Mouse (Mus musculus) urinary bladder, postnatal 14 days (tissue): ENCODE data around the gene Zbtb20.
A peak's percentile ranks its signal among the peaks of the same experiment; 100 is the strongest.
"Not testable (repeated sequence)": the region's sequence is repeated elsewhere in the genome, so short reads cannot be mapped to it uniquely, and the experiment has no call there.

ENCODE experiments used
- DNase-seq: peaks from one replicate; pipeline ENCODE4 v3.0.0; 2021; ENCODE audit warnings: low spot score

The Zbtb20 gene

DNA sequence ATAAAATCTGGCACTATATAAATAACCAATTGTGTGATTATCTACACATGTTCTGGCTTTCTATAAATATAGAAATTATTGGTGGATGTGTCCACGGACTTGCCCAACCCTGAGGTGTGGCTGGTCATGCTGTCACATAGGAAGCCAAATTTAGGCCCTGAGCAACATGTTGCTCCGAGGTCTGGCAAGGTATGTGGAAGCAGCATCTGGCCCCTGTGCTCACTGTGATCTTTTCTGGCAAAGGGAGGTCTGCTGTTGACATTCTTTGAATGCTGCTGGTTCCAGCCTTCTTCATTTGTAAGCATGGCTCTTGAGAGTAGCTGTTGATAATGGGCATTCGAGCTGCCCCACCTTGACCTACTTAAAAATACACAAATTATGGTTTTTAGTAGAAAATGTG, 35.0 kb downstream of the Zbtb20 start:
- DNase-seq, result peak; percentile 18

DNA sequence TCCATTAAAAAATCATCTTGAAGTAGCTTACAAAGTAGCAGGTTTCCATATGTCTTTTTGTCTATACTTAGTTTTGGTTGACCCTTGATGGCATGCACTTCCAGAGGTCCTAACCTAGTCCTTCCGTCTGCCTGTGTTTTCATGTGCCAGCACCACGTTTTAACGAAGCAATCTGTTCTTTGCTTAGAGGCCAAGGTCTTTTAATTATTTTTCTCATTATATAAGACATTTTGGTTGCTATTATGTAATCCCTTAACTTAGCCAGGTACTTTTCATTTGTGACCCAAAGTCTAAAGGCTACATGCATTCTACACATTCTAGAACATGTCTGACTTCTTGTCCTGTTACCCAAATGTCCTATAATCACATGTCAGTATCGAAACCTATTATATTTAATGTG, 35.6 kb downstream of the Zbtb20 start:
- DNase-seq, result no peak

DNA sequence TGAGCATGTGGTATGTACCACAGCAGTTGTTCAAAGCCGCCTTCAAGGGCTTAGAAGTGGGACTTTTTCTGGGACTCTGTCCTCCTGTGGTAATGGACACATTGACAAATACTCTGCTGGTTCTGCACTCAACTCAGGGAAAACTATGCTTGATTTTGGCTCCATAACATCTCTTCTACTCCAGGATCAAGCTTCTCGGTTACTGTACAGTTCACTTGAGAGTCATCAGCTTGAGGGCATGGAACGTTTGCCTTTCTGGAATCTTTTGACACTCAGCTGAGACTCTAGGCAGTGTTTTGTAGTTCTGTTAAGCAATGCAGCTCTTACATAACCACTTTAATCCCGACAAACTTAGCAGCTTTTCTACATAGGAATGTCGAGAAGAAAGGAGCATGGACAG, 36.1 kb downstream of the Zbtb20 start:
- DNase-seq, result no peak

DNA sequence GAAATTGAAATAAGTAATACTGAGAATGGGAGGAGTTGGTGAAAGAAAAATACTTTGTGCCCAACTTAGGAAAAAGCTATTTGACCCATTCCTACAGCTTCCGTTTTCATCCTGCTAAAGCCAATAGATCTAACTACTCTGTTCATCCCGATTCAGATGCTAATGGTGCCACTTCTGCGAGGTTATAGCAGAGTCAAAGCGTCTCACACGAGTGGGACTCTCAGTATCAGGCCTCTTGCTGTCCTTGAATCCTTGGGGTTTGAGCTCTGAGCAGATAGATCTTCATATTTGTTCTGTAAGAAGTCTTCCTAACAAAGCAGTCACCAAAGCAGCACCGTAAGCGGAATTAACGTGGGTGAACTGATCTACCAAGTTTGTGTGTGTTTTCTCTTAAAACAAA, 37.6 kb downstream of the Zbtb20 start:
- no peak for DNase-seq

DNA sequence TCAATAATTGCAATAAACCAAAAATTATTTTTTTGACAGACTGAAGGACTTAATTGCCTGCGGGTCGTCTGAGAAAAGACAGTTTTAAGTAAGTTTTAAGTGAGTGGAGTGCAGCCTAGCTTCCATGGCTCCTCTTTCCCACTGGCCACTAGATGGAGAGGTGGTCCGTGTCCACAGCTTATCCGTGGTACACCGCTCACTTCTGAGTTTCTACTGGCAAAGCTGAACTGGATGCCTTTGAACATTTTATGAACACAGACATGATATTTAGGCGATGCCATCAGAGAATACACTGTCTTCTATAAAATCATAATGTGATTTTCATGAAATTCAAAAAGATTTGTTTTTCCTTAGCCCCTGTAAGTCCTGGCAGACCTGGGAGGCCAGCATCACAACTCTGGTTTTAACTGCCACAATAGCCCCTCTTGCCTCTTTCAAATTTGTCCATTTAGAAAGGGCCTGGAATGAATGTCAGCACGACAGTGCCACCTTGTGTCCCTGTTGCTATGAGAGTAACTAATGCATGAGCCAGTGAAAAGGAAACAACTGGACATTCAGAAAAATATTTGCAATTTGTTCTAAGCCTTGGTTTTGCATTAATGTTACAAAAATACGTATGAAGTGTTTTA, 38.9 kb downstream of the Zbtb20 start:
- peak; percentile 57 for DNase-seq

DNA sequence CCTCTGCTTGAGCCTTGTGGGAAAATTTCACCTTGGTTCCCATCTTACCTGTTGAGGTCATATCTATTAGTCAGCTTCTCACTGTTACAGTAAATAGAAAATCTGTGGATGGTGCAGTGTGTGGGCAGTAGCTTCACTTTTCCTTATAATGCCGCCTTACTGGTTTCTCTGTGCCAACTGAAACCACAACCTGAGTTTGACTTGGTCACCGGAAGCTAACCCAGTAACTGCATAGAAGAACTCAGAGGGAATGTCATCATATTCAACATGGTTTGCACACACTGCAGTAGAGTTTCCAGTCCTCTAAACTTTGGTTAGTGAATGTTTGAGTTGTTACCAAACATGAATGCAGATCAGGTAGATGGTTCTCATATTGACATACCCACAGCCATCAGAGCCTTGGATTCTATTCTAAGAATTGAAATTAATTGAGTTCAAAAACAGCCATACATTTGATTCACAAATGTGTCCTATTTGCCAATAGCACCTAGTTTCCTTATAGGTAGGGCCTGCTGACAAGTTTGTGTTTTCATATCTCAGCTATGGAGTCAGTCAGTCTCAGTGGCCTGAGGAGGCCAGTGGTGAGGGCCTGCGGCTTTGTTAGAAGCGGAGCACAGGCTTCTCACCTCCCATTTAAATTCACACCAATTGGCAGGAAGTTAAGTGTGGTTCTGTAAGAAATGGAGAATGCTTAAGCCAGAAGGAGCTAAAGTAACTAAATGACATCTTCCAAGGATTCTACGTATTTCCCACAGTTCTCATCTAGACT, 44.5 kb downstream of the Zbtb20 start:
- no peak for DNase-seq

DNA sequence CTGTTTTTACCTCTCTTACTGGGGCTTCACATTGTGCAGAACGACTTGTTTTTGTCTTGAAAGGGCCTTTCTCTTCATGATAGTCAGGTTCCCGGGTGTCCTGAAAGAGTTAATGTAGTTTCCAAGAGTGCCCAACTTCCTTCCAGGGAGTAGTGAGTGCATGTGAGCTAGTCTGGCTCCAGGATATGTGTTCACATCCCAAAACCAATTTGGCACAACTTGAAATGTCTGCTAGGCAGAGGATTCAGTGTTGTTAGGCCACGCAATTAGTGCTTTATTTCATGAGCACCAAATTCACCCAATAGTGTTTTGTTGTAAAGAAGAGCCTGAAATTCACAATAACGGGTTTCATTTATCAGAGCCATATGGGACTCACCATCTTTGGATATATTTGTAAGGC, 45.8 kb downstream of the Zbtb20 start:
- no peak for DNase-seq

DNA sequence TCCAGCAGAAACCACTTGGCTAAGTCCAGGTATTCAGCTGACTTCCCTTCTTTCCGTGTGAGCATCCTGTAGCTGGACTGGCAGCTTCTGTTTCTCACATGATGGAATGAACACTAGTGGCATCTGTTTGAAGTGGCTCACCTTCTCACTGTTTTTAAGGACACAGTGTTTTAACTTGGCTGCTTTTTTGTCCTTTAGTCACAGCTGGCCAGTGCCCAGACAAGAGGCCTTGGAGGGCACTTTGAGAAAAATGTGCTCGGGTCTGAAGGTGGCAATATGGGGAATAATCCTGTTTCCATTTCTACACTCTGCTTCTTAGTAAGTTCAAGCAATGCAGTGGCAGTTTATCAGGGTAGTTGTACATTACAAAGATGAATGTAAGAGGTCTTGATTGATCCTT, 62.5 kb downstream of the Zbtb20 start:
- DNase-seq, result no peak

DNA sequence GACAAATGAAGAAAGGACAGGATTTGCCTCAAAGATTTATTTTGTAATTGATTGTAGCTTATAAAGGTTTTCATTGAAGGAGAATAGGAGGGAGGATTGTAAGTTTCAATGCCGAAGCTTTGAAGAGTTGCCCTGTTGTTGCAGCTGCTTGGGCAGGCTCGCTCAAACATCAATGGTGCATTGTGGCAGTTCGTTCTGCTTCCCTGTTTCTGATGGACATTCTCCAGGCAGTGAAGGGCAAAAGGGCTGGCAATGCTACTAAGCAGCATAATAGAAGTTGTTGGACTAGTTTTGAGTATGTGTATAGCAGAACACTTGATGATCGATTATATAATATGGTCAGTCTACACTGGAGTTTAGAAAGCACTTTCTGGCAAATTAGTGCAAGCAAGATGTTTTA, 71.3 kb downstream of the Zbtb20 start:
- DNase-seq, result no peak

DNA sequence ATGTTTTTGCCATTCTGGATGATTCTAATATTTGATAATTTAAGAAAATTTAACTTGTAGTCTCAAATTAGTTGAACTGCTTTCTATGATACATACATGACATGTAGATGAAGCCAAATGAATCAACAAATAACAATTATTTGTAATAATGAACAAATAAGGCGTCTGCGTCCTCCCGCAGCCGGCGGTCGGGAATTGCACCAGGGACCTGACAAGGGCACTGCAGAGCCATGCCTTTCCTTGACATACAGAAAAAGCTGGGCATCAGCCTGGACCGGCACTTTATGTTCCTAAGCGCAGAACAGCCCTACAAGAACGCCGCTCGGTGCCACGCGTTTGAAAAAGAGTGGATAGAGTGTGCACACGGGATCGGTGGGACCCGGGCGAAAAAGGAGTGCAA, 79.7 kb downstream of the Zbtb20 start:
- DNase-seq, result not testable (repeated sequence)

DNA sequence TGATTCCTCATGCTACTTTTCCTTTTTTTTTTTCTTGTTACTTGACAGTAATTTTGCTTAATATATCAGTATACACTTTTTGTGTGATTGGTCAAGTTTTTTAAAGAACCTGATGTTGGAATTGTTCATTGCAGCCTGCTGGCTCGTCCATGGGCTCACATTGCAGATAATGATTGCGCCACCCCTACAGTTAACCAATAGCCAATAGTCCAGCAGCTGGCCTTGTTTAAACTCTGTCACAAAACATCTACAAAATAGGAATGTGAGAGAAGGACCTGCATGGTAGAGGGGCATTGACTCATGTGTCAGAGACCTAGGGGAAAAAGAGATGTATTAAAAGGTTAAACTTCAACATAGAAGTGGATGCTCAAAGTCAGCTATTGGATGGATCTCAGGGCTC, 97.2 kb downstream of the Zbtb20 start:
- DNase-seq, result no peak

DNA sequence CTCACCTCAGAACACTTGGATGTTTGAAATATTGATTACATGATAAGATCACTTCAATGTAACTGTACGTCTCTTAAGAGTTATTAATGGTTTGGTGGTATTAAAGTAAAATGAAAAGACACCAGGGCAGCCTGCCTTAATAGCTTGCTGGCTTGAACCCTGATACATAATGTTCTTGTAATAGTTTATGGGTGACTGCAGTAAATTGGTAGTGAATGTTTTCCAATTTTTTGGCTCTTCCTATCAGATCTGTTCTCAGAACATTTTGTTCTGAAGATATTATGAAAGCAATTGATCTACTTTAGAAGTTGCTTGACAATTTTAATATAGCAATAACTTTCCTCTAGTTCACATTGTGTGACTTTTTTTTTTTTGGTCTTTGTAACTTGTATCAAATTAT, 123.2 kb downstream of the Zbtb20 start:
- DNase-seq, result no peak

DNA sequence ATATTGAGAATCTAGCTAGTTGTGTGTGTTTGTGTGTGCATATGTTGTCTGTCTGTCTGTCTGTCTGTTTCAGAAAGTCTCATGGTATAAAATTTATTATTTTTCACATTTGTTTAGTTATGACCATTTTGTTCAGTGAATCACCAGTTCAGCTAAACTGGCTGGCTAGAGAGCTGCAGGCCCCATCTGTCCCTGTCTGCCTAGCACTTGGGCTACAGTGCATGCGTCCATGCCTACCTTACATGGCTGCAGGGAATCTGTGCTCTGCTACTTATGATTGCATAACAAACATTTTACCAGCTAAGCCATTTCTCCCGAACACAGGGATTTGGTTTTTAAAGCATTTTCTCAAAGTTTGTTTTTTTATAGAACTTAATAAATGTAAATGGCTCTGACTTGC, 150.7 kb downstream of the Zbtb20 start:
- no peak for DNase-seq

DNA sequence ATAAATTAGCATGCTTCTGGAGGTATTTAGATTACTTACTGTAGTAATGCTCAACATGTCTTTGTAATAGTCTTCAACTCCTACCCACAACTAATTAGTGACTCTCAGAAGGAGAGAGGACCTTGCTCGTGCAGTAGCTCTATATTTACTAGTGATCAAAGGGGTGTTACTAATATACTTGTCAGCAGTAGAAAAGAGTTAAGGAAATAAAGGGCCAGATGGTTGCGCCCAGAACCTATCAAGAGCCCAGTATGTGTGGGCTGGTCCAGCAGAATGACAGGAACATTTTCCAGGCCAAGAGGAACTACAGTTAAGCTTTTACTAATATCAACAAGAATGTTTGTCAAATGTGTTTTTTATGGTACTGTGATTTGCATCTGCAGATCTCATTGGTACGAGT, 153.6 kb downstream of the Zbtb20 start:
- DNase-seq, result no peak

DNA sequence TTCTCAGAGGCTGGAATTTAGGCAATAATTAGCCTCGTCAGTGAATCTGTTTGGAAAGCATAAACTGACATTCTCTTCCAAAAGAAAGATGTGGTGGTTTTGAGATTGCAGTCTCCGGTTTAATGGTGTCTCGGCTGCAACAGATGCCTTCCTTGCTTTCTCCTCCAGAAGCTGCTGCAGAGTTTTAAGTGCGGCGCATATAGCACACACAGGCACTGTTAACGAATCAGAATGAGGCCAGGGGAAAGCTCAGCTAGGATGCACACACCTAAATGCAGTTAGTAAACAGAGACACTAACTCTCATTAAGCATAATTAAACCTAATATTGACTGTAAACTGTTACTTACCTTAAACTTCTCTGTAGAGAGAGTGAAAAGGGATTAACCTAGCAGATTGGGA, 160.0 kb downstream of the Zbtb20 start:
- DNase-seq, result no peak

DNA sequence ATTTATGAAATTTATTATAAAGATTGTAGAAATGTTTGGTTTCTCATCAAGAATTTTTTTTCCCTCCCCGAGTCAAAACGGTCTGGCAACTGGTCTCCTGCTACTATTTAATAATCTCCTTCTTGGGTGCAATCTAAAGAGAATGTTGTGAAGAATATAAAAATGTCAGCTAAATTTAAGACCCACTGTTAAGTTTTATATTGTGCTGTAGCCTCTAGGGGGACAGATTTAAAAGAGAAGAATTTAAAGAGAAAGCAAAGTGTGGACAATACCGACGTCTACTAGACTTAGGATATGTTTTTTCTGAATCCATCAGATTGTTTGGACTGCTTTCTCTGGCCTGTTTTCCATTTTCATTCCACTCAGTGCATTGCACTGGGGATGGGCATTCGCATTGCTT, 160.8 kb downstream of the Zbtb20 start:
- no peak for DNase-seq

DNA sequence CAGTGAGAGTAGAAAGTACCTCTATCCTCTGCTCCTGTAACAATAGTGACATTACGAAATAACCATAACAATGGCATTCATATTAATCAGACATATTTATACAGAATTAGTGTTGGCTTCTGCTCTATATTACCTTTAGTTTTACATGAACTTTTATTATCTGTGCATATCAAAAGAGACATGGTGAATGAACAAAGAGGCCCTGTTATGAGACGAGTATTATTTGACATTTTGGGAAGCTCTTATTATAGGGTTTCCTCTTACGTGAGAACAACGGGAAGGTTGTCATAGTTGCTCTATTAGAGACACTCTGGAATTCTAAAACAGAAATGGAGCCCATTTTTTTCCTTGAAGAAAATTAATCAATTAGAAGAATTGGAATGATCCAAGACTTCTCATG, 161.6 kb downstream of the Zbtb20 start:
- no peak for DNase-seq

DNA sequence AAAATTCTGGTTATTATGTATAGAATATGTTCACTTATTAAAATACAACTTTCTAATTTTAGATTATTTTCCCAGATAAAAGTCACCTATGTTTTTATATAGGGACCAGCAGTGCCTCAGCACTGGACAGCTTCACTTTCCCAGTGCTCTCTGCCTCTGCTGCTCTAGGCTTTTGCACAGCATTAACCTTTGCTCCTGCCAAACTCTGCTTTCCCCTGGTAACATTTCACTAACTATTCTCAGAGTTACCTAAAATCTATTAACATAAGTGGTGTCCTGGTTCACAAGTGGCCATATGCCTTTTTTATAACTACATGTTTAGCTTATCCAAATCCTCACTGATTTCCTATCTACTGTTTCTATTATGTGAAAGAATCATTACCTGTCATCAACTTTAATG, 169.9 kb downstream of the Zbtb20 start:
- no peak for DNase-seq

DNA sequence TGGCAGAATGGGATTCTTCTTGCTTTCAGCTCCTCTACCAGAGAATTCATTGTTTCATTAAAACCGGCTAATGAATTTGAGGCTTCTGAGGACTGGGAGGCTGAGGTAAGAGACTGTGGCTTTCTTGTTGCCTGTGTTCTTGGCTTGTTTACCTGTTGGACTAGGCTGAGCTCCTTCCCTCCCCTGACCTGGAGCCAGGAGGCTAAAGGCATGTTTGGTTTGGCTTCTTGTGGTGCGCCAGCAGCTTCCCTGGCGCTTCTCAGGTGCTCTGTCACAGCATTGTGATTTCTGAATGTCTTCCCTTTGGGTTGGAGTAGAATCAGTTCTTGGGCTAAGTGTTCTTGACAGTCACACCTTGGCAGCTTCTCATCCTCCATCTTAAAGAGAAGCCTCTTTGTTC, 171.0 kb downstream of the Zbtb20 start:
- DNase-seq, result no peak

DNA sequence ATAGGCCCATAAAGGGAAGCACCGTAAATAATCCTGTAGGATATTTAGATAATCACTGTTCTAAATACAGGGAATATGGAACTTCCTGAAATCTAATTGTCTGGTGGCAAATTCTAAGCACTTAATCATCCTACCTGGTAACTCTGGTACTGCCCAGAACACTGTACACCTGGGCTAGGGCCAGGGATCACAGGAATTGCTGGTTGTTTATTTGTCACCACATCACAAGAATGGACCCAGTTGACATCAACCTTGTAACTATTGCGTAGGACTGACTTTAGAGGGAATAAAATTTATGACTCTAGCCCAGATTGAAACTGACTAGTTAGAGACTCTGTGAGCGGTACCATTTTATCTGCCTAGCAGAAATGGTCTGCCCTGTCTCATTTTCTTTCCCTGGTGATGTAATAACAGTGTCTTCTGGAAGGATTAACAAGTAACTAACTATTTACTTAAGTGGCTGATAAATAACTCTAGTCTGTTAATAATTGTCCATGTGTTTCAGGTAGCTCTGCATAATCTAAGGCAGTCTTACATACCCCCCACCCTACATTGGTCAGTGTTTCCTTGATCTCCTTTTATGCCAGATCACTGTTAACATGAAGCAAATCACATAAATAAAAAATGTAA, 194.1 kb downstream of the Zbtb20 start:
- DNase-seq, result no peak

DNA sequence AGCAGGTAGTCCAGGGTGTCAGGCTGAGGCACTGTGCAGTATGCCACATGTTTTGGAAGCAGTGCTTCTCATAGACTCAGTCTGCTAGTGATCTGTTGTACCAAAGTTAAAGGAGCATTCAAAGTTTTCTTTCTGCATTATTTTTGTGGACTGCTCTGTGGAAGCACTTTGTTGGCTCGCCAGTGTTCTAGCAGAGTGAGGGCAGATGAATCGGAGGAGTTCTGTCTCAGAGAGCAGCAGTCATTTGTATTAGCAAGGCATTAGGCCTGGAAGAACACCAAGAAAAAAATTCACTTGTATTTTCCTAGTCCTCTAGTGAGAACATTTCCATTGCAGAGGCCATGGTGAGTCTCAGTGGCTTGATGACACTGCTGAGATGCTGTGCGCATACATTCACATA, 196.2 kb downstream of the Zbtb20 start:
- no peak for DNase-seq

DNA sequence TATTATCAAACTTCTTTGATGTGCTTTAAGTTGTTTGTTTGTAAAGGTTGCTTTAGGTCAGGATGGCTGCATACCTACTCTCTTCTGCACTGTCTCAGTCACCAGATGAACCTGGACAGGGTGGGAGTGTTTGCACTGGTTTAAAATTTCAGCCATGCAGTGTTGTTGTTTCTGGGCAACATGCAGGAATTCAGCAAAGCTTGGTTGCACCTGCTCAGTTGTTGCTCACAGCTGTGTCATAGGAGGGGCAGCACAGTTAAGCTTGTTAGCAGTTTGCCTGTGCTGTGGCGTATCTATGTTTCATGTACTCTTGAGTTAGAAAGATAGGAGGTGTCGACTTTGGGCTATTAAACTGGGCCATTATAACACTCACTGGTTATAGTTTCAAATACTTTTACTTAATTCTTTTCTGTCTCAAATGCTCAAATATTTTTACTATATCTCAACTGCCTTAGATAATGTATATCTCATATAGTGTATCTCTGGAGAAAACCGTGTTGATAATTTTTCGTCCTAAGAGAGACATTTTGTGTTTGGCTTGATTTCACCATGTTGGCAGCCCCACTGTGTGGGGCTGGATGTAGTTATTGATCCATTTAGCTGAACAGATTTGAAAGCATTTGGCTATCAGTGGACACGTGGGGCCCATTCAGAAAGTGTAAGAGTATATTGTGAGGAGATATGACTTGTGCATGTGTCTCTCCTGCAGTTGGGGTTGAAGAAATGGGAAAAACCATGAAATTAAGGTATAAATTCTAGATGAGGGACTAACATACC, 197.3 kb downstream of the Zbtb20 start:
- no peak for DNase-seq

DNA sequence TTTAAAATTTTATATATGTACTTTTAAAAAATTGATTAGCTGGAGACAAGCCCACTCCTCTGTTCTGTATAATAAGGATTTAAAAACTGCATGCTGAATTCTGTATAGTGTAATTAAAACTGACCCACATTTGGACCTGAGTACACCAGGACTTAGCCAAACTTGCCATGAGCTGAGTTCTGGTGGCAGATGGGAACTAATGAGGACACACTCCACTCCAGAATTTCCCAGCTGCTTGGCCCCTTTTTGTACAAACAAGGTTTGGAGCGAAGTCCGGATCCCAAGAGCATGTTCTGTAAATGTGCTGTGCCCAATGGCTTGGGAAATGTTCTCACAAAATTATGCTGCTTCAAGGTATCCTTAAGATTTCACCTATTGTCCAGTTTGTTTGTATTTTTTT, 204.7 kb downstream of the Zbtb20 start:
- DNase-seq, result no peak
